Mouse (Mus musculus): ENCODE measurements around the gene Cpd. TPM values are rescaled to one million over a fixed set of nuclear protein-coding genes. Genes with fewer than 3 reads are reported as not detected.
A peak's percentile ranks its signal among the peaks of the same experiment; 100 is the strongest.

The Cpd gene
- total RNA-seq (2021), result 10 to 100 TPM; 66.5 to 71.9 TPM

DNA sequence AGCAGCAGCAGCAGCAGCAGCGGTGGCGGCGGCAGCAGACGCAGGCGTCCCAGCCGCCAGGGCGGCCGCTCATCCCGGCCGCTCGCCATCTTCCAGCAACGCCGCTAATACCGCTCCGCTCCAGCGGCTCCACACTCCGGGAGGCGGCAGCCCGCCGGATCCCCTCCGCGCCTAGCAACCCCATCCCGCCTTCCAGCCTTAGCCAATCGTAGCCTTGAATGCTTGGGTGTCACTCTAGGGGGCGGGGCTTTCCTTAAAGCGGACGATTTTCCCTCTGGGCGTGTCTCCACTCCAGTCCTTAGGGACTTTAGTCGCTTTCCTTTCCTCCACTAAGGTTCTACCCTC lies at the start of gene Cpd:
Gene Cpd, minus strand, starts transcription at position 141 of the 345 bp plus-strand sequence.
- intact Hi-C loops (cut with DNase I), result loop anchor here (2.0 kb wide), 1 partner anchor 48 kb away; no protein-coding TSS in a partner anchor
- peak; percentile 98 to 99 for DNase-seq

DNA sequence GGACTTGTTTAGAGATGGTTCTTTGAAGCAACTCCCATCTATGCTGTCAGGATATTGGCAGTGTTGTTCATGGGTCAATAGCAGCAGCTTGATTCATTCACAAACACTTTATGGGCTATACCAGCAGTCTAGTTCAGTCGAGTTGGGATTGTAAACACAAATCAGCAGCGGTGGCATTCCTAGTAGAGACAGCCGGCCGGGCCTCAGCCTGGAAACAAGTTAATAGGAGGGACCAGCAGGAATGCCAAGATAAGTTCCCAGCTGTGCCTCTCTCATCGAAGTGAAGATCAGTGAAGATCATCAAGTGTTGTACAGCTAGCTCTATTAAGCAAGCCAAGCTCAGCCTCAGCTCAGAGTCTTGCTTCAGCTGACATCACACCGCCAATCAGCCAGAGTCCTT lies 49.5 kb upstream of the Cpd start:
- no peak for DNase-seq
- intact Hi-C loops (cut with DNase I), result loop anchor here (2.0 kb wide), 1 partner anchor 48 kb away; no protein-coding TSS in a partner anchor

DNA sequence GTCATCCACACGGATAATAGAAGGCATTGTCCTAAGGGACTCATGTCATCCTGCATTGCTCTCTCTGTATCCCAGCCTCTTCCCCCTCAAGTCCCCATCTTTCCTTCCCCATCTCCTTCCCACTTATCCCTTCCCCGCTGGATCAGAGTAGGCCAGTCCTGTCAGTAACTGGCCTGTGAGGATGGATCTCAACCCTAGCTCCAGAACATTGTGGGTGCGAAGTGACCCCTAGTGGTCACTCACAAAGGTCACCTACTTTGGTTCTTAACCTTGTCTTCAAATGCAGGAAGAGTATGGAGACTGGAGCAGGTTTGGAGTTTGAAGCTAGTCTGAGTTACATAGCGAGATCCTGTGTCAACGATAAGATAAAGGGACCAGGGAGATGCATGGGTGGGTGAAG lies 47.4 kb upstream of the Cpd start:
- DNase-seq, result peak; percentile 81 to 82
- intact Hi-C loops (cut with DNase I), result loop anchor here (1.0 to 2.0 kb wide), 4 partner anchors 47 to 217 kb away; partner anchors contain the start of gene Cpd

DNA sequence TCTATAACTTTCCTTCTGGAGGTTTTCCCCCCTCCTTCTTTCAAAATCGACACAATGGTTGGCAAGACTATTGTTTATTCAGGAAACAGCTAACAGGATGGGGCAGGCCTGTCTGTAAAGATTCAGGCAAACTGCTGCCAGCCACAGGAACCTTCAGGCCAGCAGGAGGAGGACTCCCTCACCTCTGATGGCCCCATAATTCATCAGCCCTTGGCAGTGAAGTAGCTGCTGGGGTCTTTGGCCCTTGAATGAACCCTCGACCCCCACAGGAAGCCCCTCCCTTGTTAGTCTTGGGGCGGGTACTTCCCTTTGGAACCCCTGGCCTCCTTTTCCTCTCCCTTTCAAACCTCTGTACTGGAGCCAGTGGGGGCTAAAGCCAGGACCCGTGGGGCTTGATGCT lies 46.8 kb upstream of the Cpd start:
- peak; percentile 69 to 74 for DNase-seq
- intact Hi-C loops (cut with DNase I), result no loop called here

GRCm38 (mm10) chr11:76892972-76893371 lies 46.2 kb upstream of the Cpd start:
- intact Hi-C loops (cut with DNase I), result loop anchor here (1.0 kb wide), 1 partner anchor 36 kb away; no protein-coding TSS in a partner anchor
- no peak for DNase-seq

GRCm38 (mm10) chr11:76891738-76892349 lies 45.0 kb upstream of the Cpd start:
- intact Hi-C loops (cut with DNase I), result loop anchor here (1.0 kb wide), 1 partner anchor 35 kb away; no protein-coding TSS in a partner anchor
- DNase-seq, result no peak

DNA sequence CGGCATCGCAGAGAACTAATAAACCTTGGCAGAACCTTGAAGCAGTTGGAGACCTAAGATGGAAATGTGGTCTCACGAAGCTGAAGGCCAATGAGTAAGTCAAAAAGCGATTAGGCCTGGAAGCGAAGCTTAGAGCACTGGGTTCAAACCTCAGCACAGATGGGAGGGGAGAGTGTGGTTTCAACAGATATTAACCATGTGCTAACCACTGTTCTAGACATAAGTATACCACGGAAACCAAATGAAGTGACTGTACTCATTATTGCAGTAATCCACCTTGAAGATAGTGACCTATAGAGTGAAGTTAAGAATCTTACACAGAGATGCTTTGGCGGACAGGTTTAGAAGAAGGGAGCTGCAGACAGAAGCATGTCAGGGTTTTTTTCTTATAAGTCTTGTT lies 44.4 kb upstream of the Cpd start:
- DNase-seq, result no peak
- intact Hi-C loops (cut with DNase I), result no loop called here

DNA sequence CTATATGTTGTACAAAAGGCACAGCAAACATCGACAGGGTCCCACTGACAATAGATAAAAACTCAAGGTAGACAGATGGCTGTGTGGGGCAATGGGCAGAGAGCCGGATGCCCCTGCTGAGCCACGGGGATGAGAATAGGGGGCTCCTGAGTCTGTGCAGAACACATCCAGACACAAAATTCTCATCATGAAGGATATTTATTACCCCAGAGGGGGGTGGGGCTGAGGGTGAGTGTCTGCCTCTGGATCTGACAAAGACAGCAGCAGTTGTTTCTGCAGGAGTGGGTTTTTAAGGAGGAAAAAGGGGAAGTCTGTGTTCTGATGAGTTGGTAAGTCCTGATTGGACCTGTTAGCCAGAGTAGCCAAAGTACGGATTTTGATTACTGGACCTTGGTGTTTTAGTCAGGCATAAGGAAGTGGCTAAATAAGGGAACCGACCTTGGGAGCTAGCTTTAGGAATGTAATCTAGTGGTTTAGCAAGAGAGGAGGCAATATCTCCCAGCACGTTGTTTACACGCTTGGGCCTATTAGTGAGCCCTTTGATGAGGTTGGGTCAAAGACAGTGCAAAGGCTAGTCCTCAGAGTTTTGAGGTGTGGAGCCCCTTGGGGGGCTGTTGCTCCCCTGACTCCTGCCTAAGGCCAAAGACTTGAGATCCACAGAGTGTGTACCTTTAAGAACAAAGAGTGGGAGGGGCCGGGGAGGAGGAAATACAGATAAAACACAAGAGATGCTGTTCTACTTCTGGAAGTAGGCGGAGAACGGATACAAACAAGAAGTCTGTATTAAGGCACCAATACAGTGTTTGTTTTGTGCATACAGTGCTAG lies 42.7 kb upstream of the Cpd start:
- intact Hi-C loops (cut with DNase I), result no loop called here
- DNase-seq, result peak; percentile 53 to 65

DNA sequence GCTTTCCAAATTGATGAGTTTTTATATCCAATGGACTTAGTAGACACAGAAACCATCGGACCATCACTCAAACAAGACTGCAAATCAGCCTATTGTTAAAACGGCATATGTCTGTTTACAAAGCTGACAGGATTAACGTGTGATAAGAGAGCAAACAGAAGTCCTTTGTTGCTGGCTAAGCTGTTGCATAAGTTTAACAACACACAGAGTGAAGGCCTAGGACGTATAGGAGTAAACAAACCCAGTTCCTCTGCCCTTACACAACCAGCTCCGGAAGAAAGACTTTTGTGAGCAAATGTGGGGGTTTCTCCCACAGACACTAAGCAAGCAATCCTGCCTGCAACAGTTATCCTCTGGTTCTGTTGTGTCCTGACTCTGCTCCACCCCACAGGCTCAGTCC lies 37.6 kb upstream of the Cpd start:
- no peak for DNase-seq
- intact Hi-C loops (cut with DNase I), result no loop called here

DNA sequence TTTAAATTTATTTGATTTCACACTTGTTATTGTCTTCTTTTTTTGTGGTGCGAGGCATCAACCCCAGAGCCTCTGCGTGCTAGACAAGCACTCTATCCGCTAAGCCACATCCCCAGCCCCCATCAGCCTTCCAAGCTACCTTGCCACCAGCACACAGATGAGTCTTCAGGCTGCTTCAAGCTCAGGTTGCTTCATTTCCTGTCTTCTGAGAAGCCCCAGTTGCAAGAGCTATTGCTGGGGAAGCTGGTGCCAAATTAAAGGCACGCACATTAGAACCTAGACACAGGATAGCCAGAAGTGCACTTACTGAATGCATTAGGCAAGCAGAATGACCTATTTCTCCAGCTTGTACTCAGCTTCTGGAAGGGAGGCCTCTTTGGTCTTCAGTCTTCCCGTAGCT lies 33.0 kb upstream of the Cpd start:
- intact Hi-C loops (cut with DNase I), result no loop called here
- DNase-seq, result no peak

DNA sequence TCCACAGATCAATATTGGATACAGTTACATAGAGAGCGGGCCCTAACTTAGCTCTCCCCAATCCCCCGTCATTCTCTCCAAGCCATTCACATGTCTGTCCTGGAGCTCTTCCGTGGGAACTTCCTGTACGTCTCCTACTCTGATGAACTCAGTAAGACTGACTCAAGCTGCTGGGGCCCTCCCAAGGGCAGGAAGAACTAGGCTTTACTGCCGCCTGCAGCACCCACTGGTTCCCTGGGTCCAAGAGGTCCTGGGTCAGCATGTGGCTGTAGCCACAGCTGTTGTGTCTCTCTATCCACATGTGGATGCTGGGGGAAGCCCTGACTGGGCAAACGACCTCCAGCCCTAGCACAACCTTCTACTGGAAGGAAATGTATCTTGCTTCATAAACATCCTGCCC lies 27.9 kb upstream of the Cpd start:
- intact Hi-C loops (cut with DNase I), result no loop called here
- no peak for DNase-seq

- intact Hi-C loops (cut with DNase I), result no loop called here
- DNase-seq, result no peak
Observed at GRCm38 (mm10) chr11:76873865-76874264, 27.0 kb upstream of the Cpd start.

DNA sequence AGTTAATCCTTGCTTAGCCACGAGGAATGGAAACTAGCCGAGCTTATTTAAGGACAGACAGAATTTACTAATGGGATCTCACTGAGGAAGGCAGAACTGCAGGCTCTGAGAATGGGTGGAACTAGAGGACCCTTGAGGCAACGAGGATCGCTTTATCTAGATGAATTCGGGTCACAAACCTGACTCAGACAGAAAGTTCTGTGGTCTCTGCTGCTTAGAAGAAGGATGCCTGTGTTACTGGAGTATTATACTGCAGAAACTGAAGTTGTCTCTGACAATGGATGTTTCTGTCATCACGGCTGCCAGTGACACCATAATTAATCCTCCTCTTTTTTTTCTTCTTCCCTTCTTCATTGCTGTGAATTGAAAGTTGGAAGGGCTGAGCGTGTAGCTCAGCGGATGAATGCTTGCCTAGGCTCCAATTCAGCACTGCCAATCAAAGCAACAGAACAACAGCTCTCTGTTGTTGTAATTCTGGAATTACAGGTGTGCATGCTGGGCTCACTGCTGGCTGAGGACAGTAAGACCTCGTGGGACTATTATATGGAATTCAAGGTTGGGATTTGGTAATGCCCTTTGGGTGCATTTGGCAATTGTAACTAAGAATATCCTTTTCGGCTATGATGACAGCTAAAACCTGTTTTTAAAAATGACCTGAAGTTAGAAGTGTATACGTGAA lies 25.9 kb upstream of the Cpd start:
- no peak for DNase-seq
- intact Hi-C loops (cut with DNase I), result no loop called here

GRCm38 (mm10) chr11:76861185-76861584 lies 14.4 kb upstream of the Cpd start:
- DNase-seq, result peak; percentile 28 to 44
- intact Hi-C loops (cut with DNase I), result no loop called here

DNA sequence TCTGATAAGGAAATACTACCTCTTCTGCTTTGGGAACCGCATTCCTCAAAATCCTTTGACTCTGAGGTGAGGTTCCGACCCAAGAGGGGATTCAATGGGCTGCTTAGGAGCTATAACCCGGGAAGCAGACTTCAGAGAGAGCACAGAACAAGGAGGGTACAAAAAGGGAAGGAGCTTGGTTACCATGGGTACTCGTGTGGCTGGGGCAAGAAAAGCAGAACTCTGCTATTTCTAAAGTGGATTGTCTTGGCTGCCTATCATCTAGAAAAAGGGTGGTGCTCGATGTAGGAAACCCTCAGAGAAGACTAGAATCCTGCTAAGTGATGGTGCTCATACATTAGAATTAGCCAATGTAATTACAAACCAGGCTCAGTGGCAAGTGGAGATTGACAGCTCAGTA lies 12.4 kb upstream of the Cpd start:
- DNase-seq, result no peak
- intact Hi-C loops (cut with DNase I), result no loop called here

DNA sequence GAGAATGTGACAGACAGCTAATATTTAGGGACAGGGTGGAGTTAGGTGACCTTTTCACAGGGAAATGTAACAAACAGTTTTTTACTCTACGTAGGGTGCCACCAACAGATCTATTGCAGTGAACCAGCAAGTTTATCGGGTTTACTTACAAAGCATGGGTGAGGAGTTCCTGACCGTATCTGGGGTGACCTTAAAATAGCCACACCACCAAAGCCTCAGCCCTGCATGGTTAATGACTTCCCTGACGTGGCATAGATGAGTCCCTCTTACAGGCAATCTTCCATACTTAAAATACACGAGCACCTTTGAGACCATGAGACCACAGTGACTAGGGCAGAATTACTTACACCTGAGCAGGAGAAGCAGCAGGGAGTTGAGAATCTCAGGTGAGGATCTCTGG lies 12.0 kb upstream of the Cpd start:
- DNase-seq, result no peak
- intact Hi-C loops (cut with DNase I), result no loop called here

- DNase-seq, result peak; percentile 58 to 64
- intact Hi-C loops (cut with DNase I), result loop anchor here (1.0 kb wide), 1 partner anchor 35 kb away; no protein-coding TSS in a partner anchor
Observed at GRCm38 (mm10) chr11:76857111-76857510, 10.3 kb upstream of the Cpd start.

- no peak for DNase-seq
Observed at GRCm38 (mm10) chr11:76856601-76857000, 9.8 kb upstream of the Cpd start.

DNA sequence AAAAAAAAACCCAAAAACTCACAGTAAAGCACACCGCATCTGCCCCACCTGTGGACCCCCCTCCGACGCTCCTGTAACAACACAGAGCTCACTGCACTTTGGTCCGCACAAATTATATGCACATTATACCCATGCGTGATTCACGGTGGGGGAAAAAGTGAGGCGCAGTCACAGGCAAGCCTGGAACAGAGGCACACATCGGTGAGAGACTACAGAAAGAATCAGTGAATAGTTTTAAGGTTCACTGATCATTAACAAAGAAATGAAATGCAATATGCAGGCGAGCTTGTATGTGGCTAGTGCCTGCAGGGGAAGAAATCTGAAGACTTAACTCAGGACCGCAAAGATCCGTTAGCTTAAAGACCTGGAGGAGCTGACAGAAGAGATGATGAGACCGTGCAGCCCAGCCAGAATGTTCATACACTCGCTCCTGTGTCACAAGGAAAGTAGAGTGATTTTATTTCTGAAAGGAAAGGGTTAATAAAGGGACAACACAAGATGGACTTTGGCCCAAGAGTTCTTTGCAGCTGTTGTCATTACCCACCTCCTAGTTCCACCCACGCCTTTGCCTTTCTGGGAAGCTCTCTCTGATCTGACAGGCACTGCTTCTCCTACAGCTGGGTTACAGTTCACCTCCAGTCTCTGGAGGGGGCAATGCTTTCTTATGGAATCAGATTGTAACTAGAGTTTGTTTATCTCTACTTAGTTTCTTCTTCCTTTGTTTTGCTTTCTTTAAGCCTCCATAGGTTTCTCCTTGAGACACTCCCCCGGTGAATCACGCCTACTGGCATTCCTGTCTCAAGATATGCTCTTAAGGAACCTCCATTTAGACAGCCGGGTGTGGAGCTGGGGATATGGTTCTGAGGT lies 7.9 kb upstream of the Cpd start:
- intact Hi-C loops (cut with DNase I), result no loop called here
- DNase-seq, result peak; percentile 46 to 59

More at GRCm38 (mm10) chr11:76856601-76857000, 9.8 kb upstream of the Cpd start:
- intact Hi-C loops (cut with DNase I), result no loop called here

DNA sequence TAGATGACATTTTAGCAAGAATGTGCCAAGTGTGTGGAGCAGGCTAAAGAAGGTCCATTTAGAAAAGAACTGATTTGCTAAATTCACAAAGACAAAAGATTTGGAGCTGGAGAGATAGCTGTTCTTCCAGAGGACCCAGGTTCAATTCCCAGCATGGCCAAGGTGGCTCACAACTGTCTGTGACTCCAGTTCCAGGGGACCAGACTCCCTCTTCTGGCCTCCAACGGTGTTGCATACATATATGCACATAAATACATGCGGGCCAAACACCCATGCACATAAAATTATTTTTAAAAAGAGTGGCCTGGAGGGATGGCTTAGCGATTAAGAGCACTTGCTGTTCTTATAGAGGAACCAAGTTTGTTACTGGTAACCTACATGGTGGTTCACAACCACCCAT lies 4.7 kb upstream of the Cpd start:
- DNase-seq, result no peak
- intact Hi-C loops (cut with DNase I), result no loop called here

Data from heart, postnatal 10 days (tissue).